Mouse (Mus musculus): Measurements from ENCODE around the gene Spg7. TPM values are rescaled to one million over a fixed set of nuclear protein-coding genes. Genes with fewer than 3 reads are reported as not detected.
A peak's percentile ranks its signal among the peaks of the same experiment; 100 is the strongest.

The Spg7 gene
- polyA plus RNA-seq, 1 experiment from 2014 or later = 61.0 TPM

DNA sequence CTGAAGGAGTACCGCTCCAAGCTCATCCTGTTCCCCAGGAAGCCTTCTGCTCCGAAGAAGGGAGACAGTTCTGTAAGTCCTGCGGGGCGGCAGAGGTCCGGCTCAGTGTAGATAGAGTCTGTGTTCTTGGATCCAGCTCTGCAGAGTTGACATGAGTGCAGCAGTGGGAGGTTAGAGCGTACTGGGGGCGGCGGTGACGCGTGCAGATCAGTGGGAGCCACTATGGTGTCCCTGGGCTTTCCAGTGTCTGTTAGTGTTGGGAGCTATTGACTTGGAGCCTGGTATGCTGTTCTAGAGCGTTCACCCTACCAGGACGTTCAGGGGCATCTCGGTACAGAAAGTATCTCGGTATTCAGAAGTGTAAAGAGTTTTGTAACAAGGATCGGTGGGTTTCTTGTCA lies 40.5 kb downstream of the Spg7 start:
- Histone ChIP-seq H3K9ac (peak overlapping the region; percentile 96), H3K4me2 (replicated peaks) (peak overlapping the region; percentile 84), H3K27ac (no peak overlapping the region), H3K4me1 (peaks cover 11% of the 10 kb centered on the region), H3K4me3 (peak overlapping the region; percentile 81), H3K9me3 (no peaks in the 10 kb centered on the region), H3K27me3 (replicated peaks) (no peaks in the 10 kb centered on the region), H3K36me3 (peaks cover 27% of the 10 kb centered on the region)
- 22% methylated on average over 15 of the region's 15 CpGs for WGBS
- ATAC-seq (ENCODE audit: low FRiP score, low read depth) = no peak

GRCm38 (mm10) chr8:123104046-123104767 lies 41.5 kb downstream of the Spg7 start:
- Histone ChIP-seq H3K4me3 (peak overlapping the region; percentile 81), H3K9me3 (no peaks in the 10 kb centered on the region), H3K9ac (peak overlapping the region; percentile 96), H3K36me3 (peaks cover 24% of the 10 kb centered on the region), H3K27ac (no peak overlapping the region), H3K27me3 (replicated peaks) (no peaks in the 10 kb centered on the region), H3K4me1 (peaks cover 11% of the 10 kb centered on the region), H3K4me2 (replicated peaks) (peak overlapping the region; percentile 84)
- no peak for ATAC-seq (ENCODE audit: low FRiP score, low read depth)
- 92% methylated on average over 6 of the region's 6 CpGs for WGBS

GRCm38 (mm10) chr8:123105553-123106326 lies 43.0 kb downstream of the Spg7 start:
- H3K9me3 ChIP-seq = no peaks in the 10 kb centered on the region
- H3K27me3 ChIP-seq (replicated peaks) = no peaks in the 10 kb centered on the region
- no peak for ATAC-seq (ENCODE audit: low FRiP score, low read depth)
- H3K4me3 ChIP-seq = no peak overlapping the region
- H3K36me3 ChIP-seq = peaks cover 24% of the 10 kb centered on the region
- H3K4me2 ChIP-seq (replicated peaks) = no peak overlapping the region
- H3K4me1 ChIP-seq = peaks cover 11% of the 10 kb centered on the region
- no peak overlapping the region for H3K27ac ChIP-seq
- no peak overlapping the region for H3K9ac ChIP-seq
- 69% methylated on average over 5 of the region's 5 CpGs for WGBS

- peaks cover 24% of the 10 kb centered on the region for H3K36me3 ChIP-seq
- WGBS = 53% methylated on average over 2 of the region's 2 CpGs
- no peak overlapping the region for H3K4me3 ChIP-seq
- H3K27me3 ChIP-seq (replicated peaks) = no peaks in the 10 kb centered on the region
- no peaks in the 10 kb centered on the region for H3K9me3 ChIP-seq
- no peak overlapping the region for H3K27ac ChIP-seq
- peaks cover 11% of the 10 kb centered on the region for H3K4me1 ChIP-seq
- no peak overlapping the region for H3K4me2 ChIP-seq (replicated peaks)
- H3K9ac ChIP-seq = no peak overlapping the region
- ATAC-seq (ENCODE audit: low FRiP score, low read depth) = no peak
Observed at GRCm38 (mm10) chr8:123106531-123106930, 43.8 kb downstream of the Spg7 start.

- H3K9ac ChIP-seq = no peak overlapping the region
- peaks cover 24% of the 10 kb centered on the region for H3K36me3 ChIP-seq
- ATAC-seq (ENCODE audit: low FRiP score, low read depth) = no peak
- no peak overlapping the region for H3K27ac ChIP-seq
- H3K4me2 ChIP-seq (replicated peaks) = no peak overlapping the region
- no peaks in the 10 kb centered on the region for H3K9me3 ChIP-seq
- no peaks in the 10 kb centered on the region for H3K27me3 ChIP-seq (replicated peaks)
- WGBS = 86% methylated on average over 1 of the region's 1 CpGs
- no peak overlapping the region for H3K4me3 ChIP-seq
- peaks cover 11% of the 10 kb centered on the region for H3K4me1 ChIP-seq
Observed at GRCm38 (mm10) chr8:123108010-123108409, 45.3 kb downstream of the Spg7 start.

GRCm38 (mm10) chr8:123108953-123109352 lies 46.2 kb downstream of the Spg7 start:
- ATAC-seq (ENCODE audit: low FRiP score, low read depth) = no peak
- Histone ChIP-seq H3K4me2 (replicated peaks) (no peak overlapping the region), H3K4me1 (peaks cover 3% of the 10 kb centered on the region; the same call in 1 of the 2 replicates), H3K27me3 (replicated peaks) (no peaks in the 10 kb centered on the region; the same call in 1 of the 2 replicates), H3K36me3 (peaks cover 16% of the 10 kb centered on the region), H3K4me3 (no peak overlapping the region), H3K9ac (no peak overlapping the region), H3K27ac (no peak overlapping the region), H3K9me3 (no peaks in the 10 kb centered on the region)
- WGBS = 87% methylated on average over 5 of the region's 5 CpGs

DNA sequence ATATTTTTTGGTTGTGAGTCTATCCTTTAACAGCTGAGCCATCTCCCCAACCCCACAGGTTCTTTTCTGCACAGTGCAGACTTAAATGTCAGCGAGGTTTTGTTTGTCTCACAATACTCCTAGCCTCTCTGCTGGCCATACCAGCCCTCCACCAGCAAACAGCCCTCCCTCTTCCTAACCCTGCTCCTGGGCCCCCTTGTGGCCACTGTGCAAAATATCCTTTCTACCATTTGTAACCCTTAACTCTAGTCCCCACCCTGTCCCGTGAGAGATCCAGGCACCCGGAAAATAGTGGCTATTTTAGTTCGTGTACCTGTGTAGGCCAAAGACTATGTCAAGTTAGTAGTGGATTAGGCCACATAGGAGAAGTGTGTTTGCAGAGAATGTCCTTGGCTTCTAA lies 47.9 kb downstream of the Spg7 start:
- Histone ChIP-seq H3K4me3 (no peak overlapping the region), H3K9ac (no peak overlapping the region), H3K4me2 (replicated peaks) (no peak overlapping the region), H3K4me1 (no peaks in the 10 kb centered on the region), H3K36me3 (peaks cover under 1% of the 10 kb centered on the region), H3K27me3 (replicated peaks) (peaks cover 8% of the 10 kb centered on the region), H3K27ac (no peak overlapping the region), H3K9me3 (no peaks in the 10 kb centered on the region)
- ATAC-seq (ENCODE audit: low FRiP score, low read depth) = no peak
- WGBS = 25% methylated on average over 4 of the region's 4 CpGs

DNA sequence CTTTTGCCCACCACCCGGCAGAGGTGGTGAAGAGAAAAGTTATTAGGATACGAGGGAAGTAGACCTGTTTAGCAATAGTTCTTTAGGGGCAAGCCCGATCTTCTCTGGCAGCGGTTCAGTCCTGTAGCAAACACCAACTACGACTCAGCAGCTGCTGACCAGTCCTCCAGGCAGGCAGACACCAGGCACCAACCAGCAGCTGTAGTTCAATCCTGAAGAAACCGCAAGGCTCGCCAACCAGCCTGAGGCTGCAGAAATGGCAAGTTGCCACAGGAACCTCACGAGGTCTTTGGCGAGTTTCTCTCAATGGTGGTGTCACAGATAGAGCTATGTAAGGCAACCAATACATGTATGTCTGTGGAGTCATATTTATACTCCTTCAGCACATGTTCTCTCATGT lies 50.1 kb downstream of the Spg7 start:
- Histone ChIP-seq H3K9ac (no peak overlapping the region), H3K4me2 (replicated peaks) (no peak overlapping the region), H3K27ac (no peak overlapping the region), H3K4me3 (no peak overlapping the region), H3K36me3 (no peaks in the 10 kb centered on the region), H3K27me3 (replicated peaks) (peaks cover 30% of the 10 kb centered on the region), H3K4me1 (peaks cover 11% of the 10 kb centered on the region), H3K9me3 (no peaks in the 10 kb centered on the region)
- 83% methylated on average over 9 of the region's 9 CpGs for WGBS
- no peak for ATAC-seq (ENCODE audit: low FRiP score, low read depth)

GRCm38 (mm10) chr8:123113908-123114469 lies 51.2 kb downstream of the Spg7 start:
- no peak overlapping the region for H3K4me2 ChIP-seq (replicated peaks)
- H3K4me1 ChIP-seq = peaks cover 12% of the 10 kb centered on the region
- H3K9ac ChIP-seq = no peak overlapping the region
- ATAC-seq (ENCODE audit: low FRiP score, low read depth) = no peak
- 76% methylated on average over 2 of the region's 2 CpGs for WGBS
- no peaks in the 10 kb centered on the region for H3K9me3 ChIP-seq
- H3K27ac ChIP-seq = no peak overlapping the region
- H3K27me3 ChIP-seq (replicated peaks) = peaks cover 41% of the 10 kb centered on the region
- H3K36me3 ChIP-seq = no peaks in the 10 kb centered on the region
- H3K4me3 ChIP-seq = no peak overlapping the region

GRCm38 (mm10) chr8:123114644-123115043 lies 51.9 kb downstream of the Spg7 start:
- Histone ChIP-seq H3K27me3 (replicated peaks) (peaks cover 46% of the 10 kb centered on the region), H3K9me3 (no peaks in the 10 kb centered on the region), H3K4me3 (no peak overlapping the region), H3K9ac (no peak overlapping the region), H3K4me2 (replicated peaks) (no peak overlapping the region), H3K36me3 (no peaks in the 10 kb centered on the region), H3K4me1 (peaks cover 12% of the 10 kb centered on the region), H3K27ac (no peak overlapping the region)
- WGBS = 79% methylated on average over 3 of the region's 3 CpGs
- no peak for ATAC-seq (ENCODE audit: low FRiP score, low read depth)

GRCm38 (mm10) chr8:123117127-123117731 lies 54.5 kb downstream of the Spg7 start, which contains the start of gene Cpne7:
Gene Cpne7 (plus strand): TSS chr8:123117374.
- H3K36me3 ChIP-seq = no peaks in the 10 kb centered on the region
- H3K27ac ChIP-seq = no peak within 1 kb of the TSS
- H3K27me3 ChIP-seq (replicated peaks) = peaks cover 46% of the 10 kb centered on the region
- peak within 1 kb of the TSS; percentile 84 for H3K4me2 ChIP-seq (replicated peaks)
- H3K9me3 ChIP-seq = no peaks in the 10 kb centered on the region
- WGBS = 1% methylated on average over 50 of the region's 51 CpGs
- H3K4me3 ChIP-seq = peak within 1 kb of the TSS; percentile 40
- peaks cover 12% of the 10 kb centered on the region for H3K4me1 ChIP-seq
- H3K9ac ChIP-seq = peak within 1 kb of the TSS; percentile 47
- ATAC-seq (ENCODE audit: low FRiP score, low read depth) = no peak

- ATAC-seq (ENCODE audit: low FRiP score, low read depth) = no peak
- 1% methylated on average over 17 of the region's 17 CpGs for WGBS
- peak overlapping the region; percentile 47; the same call in 1 of the 2 replicates for H3K9ac ChIP-seq
- no peak overlapping the region for H3K27ac ChIP-seq
- peaks cover 46% of the 10 kb centered on the region for H3K27me3 ChIP-seq (replicated peaks)
- no peaks in the 10 kb centered on the region for H3K36me3 ChIP-seq
- H3K4me2 ChIP-seq (replicated peaks) = peak overlapping the region; percentile 84
- H3K4me3 ChIP-seq = peak overlapping the region; percentile 40
- no peaks in the 10 kb centered on the region for H3K9me3 ChIP-seq
- peaks cover 12% of the 10 kb centered on the region for H3K4me1 ChIP-seq
Observed at GRCm38 (mm10) chr8:123117744-123118143, 55.0 kb downstream of the Spg7 start.
